Mouse (Mus musculus) effector memory CD4-positive, alpha-beta T cell, adult 5 months (primary cell): ENCODE measurements around the gene Mtrr. TPM values are rescaled to one million over a fixed set of nuclear protein-coding genes. Genes with fewer than 3 reads are reported as not detected.

ENCODE experiments used
- polyA plus RNA-seq: library from polyadenylated mRNA; unstranded; fragments of 100-300 nt; shearing (Covaris generic); gene quantifications from one replicate; pipeline ENCODE4 v1.2.1, GENCODE M21; 2017

The Mtrr gene
- 27.8 TPM for polyA plus RNA-seq

GRCm38 (mm10) chr13:68581747-68582516 is at the start of gene Mtrr, which contains the start of gene Fastkd3:
Mtrr (minus strand) TSS chr13:68582149.
Fastkd3 (plus strand) TSS chr13:68582234.

GRCm38 (mm10) chr13:68597199-68597598 is 15.2 kb upstream of the Mtrr start, which contains the start of gene 1700001L19Rik:
1700001L19Rik (plus strand) TSS chr13:68597421.

Other genes starting within 250 kb of the Mtrr start
- 22.4 TPM for gene Fastkd3, start 85 bp upstream of the Mtrr start, polyA plus RNA-seq
- not detected for gene 1700001L19Rik, start 15.3 kb upstream of the Mtrr start, polyA plus RNA-seq